Mouse (Mus musculus): ENCODE measurements around the gene Atxn1.

- TF ChIP-seq CTCF (IDR thresholded peaks at IDR 0.05; ENCODE audit: extremely low read depth, insufficient read length, insufficient replicate concordance, low read depth, low read length), result no peak
- no peak for TF ChIP-seq POLR2A (IDR thresholded peaks at IDR 0.05; ENCODE audit: low read depth, low read length)
Observed at GRCm38 (mm10) chr13:45569932-45570331, 394.9 kb downstream of the Atxn1 start.
